Mouse (Mus musculus) liver, embryonic 11.5 days (tissue): ENCODE results near the gene Ngly1. TPM values are rescaled to one million over a fixed set of nuclear protein-coding genes. Genes with fewer than 3 reads are reported as not detected.

Experiments
- ATAC-seq: fragments of 200-750 bp; cut with Nextera tagmentation; replicated peaks from 2 replicates; pipeline ENCODE4 v1.8.0; 2017; ENCODE audit warnings: moderate number of reproducible peaks, mild to moderate bottlenecking, moderate TSS enrichment, moderate library complexity; ENCODE audit not compliant: low FRiP score
- DNase-seq: peaks from one replicate; pipeline ENCODE4 v3.0.0-alpha.2; 2017; ENCODE audit warnings: low spot score
- H3K27ac ChIP-seq: fragments of 300-500 bp; sonication (generic); 2 replicates; pipeline ENCODE4 v1.5.1; 2014; ENCODE audit warnings: mild to moderate bottlenecking, low read depth, low read length, control low read depth
- H3K27me3 ChIP-seq: fragments of 300-500 bp; sonication (generic); replicated peaks from 2 replicates; pipeline ENCODE4 v1.6.1; 2014; ENCODE audit warnings: low read length, mixed read lengths; ENCODE audit not compliant: control insufficient read depth, insufficient read depth
- H3K36me3 ChIP-seq: fragments of 300-500 bp; sonication (generic); 2 replicates; pipeline ENCODE4 v1.6.1; 2014; ENCODE audit warnings: mild to moderate bottlenecking, low read length, moderate library complexity, mixed read lengths; ENCODE audit not compliant: control insufficient read depth, insufficient read depth
- H3K4me1 ChIP-seq: fragments of 300-500 bp; sonication (generic); replicated peaks from 2 replicates; pipeline ENCODE4 v1.6.1; 2014; ENCODE audit warnings: low read length, mixed read lengths; ENCODE audit not compliant: control insufficient read depth, insufficient read depth
- H3K4me2 ChIP-seq: fragments of 300-500 bp; sonication (generic); 2 replicates; pipeline ENCODE4 v1.6.1; 2014; ENCODE audit warnings: mild to moderate bottlenecking, control low read depth, moderate library complexity
- H3K4me3 ChIP-seq: fragments of 300-500 bp; sonication (generic); 2 replicates; pipeline ENCODE4 v1.5.1; 2014; ENCODE audit warnings: low read depth, low read length, control low read depth
- H3K9ac ChIP-seq: fragments of 300-500 bp; sonication (generic); 2 replicates; pipeline ENCODE4 v1.6.1; 2014; ENCODE audit warnings: low read depth, low read length, control low read depth
- H3K9me3 ChIP-seq: fragments of 300-500 bp; sonication (generic); 2 replicates; pipeline ENCODE4 v1.6.1; 2016; ENCODE audit warnings: low read length, inconsistent platforms, mixed read lengths; ENCODE audit not compliant: control insufficient read depth
- WGBS: fragments of 180-500 bp; shearing (Covaris S2); extraction: QIAGEN DNeasy Blood & Tissue Kit; methylation state at CpG from one replicate; pipeline ENCODE4 v1.1.7; 2014; 5-methylcytosine and 5-hydroxymethylcytosine counted together
- polyA plus RNA-seq: library from polyadenylated mRNA; unstranded; fragments of >200 nt; fragmentation: Nextera tagmentation; extraction: Ambion mirVana; gene quantifications from 2 replicates; pipeline ENCODE4 v1.2.1, GENCODE M21; 2014

Ngly1 gene
- polyA plus RNA-seq, 1 experiment from 2014 or later = 25.7 TPM

GRCm38 (mm10) chr14:16233515-16233914 lies 15.6 kb upstream of the Ngly1 start:
- DNase-seq (no peak), ATAC-seq (no peak)
- Histone ChIP-seq H3K4me3 (no peak overlapping the region), H3K9ac (no peak overlapping the region), H3K4me1 (no peaks in the 10 kb centered on the region), H3K27ac (no peak overlapping the region), H3K9me3 (no peaks in the 10 kb centered on the region), H3K4me2 (no peak overlapping the region), H3K36me3 (no peaks in the 10 kb centered on the region), H3K27me3 (no peaks in the 10 kb centered on the region)
- WGBS = 44% methylated on average over 1 of the region's 1 CpGs

GRCm38 (mm10) chr14:16236466-16236865 lies 12.6 kb upstream of the Ngly1 start:
- Histone ChIP-seq H3K4me1 (0 out of 2 replicates have a peak, but pooled peaks cover 3% of the 10 kb centered on the region), H3K9me3 (no peaks in the 10 kb centered on the region), H3K27me3 (no peaks in the 10 kb centered on the region), H3K4me2 (no peak overlapping the region), H3K36me3 (no peaks in the 10 kb centered on the region), H3K9ac (no peak overlapping the region), H3K4me3 (no peak overlapping the region), H3K27ac (no peak overlapping the region)
- 56% methylated on average over 3 of the region's 3 CpGs for WGBS
- ATAC-seq (no peak), DNase-seq (no peak)

DNA sequence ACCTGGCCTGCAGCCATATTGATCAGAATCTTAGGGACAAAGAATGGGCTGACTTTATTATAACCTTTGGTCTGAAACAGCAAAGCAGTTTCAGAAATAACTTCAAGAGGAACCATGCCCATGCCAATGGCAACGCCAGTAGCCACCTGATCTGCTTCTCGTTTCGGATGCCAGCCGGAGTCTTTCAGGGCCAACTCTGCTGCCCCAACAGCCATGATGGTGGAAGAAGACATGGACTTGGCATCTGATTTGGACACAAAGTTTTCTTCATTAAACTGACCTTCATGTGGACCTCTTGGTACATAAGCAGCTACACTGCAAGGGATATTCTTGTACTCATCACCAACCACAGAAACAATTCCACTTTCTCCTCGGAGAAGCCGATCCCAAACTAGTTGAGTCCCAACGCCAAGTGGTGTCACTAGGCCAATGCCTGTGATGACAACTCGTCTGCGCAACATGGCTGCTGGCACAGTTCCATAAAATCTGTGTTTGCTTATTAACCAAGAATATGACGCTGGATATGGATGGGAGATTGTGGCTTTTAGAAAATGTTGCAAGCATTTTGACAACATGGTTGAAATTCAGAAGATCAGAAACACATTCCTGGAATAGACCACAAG lies 6.8 kb upstream of the Ngly1 start:
- 95% methylated on average over 10 of the region's 10 CpGs for WGBS
- Histone ChIP-seq H3K4me3 (peak overlapping the region; percentile 69), H3K36me3 (no peaks in the 10 kb centered on the region), H3K9ac (peak overlapping the region; percentile 82), H3K27me3 (no peaks in the 10 kb centered on the region), H3K9me3 (no peaks in the 10 kb centered on the region), H3K27ac (peak overlapping the region; percentile 91), H3K4me1 (peaks cover 19% of the 10 kb centered on the region), H3K4me2 (peak overlapping the region; percentile 65)
- ATAC-seq (no peak), DNase-seq (no peak)

DNA sequence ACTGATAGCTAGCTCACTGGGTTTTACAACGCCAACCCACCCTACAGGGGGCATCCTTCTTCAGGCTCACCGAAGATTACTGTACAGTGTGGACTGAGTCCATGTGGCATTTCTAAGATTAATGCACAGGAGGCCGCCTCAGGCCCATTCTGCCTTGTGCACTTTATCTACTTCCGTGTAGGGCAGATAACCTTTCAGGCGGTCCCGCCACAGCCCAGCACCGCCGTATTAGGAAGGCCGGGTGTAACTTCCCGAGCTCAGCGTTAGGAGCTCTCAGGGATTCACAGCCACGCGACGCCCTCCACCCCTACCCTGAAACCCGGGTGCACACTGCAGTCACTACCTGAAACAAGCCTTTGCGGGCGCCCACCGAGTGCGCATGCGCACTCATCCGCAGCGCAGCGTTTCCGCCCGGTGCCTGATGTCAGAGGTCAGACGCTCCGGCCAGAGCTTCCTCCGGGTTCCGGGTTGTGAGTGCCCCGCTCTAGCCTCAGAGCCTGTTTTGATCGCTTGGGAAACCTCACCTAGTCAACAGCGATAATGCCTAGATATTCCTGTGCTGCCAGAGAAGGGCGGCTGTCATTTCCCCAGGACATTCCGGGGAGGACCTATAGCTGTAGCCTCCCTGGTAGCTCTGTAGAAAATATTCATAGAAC lies 6.0 kb upstream of the Ngly1 start:
- no peaks in the 10 kb centered on the region for H3K36me3 ChIP-seq
- H3K27me3 ChIP-seq = no peaks in the 10 kb centered on the region
- WGBS = under 1% methylated on average over 34 of the region's 34 CpGs
- peaks cover 19% of the 10 kb centered on the region for H3K4me1 ChIP-seq
- H3K9ac ChIP-seq = peak overlapping the region; percentile 82
- DNase-seq = peak; percentile 91
- peak overlapping the region; percentile 69 for H3K4me3 ChIP-seq
- peak overlapping the region; percentile 65 for H3K4me2 ChIP-seq
- ATAC-seq = peak; percentile 90
- peak overlapping the region; percentile 91 for H3K27ac ChIP-seq
- no peaks in the 10 kb centered on the region for H3K9me3 ChIP-seq

DNA sequence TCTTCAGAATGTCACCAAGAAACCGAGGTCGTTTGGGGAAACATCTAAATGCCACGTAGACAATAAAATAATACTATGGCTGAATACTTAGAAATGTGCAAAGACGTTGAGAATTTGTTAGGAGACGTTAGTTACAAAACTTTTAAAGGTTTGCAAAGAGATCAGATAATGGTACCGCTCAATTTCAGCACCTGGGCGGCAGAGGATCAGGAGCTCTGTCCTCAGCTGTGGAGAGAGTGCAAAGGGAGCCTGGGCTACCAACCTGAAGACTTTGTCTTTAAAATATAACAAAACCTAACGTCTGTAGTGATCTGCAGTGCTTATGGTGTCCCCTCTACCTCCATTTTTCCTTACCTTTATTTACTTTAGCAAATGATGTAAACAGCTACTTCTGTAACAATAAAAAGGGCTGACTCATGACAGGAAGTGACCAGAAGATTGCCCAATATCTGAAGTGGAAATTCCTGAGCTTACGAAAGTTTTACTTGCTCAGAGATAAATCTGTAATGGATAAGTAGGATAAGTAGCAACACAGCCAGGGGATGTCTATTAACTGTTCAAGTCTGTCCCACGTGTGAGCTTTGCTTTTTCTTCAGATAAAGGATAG lies 5.4 kb upstream of the Ngly1 start:
- no peak for DNase-seq

DNA sequence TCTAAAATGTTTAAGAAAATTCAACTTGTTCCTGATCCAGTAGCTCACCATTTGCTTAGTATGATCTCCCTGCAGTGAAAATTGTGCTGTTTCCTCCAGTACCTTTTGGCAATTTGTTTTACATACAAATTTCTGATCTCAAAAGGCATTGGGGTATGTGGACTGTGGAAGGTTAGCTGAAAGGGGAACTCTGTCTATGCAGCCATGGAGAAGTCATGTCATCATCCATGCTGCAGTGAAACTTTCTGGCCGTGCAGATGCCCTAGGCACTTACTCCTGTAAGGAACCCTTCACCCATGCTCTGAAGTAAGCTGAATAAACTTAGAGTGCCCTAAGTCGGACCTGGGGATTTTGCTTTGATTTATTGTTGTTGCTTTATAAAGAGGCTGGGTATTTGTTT lies 4.7 kb upstream of the Ngly1 start:
- Histone ChIP-seq H3K4me2 (peak overlapping the region; percentile 65), H3K4me3 (peak overlapping the region; percentile 69; the same call in 1 of the 2 replicates), H3K9me3 (no peaks in the 10 kb centered on the region), H3K27me3 (no peaks in the 10 kb centered on the region), H3K27ac (peak overlapping the region; percentile 91), H3K4me1 (peaks cover 24% of the 10 kb centered on the region), H3K36me3 (no peaks in the 10 kb centered on the region), H3K9ac (no peak overlapping the region; the same call in 1 of the 2 replicates)
- ATAC-seq (no peak), DNase-seq (no peak)
- 54% methylated on average over 2 of the region's 2 CpGs for WGBS

More for the DNA sequence above, 5.4 kb upstream of the Ngly1 start:
- H3K9ac ChIP-seq = peak overlapping the region; percentile 82
- H3K9me3 ChIP-seq = no peaks in the 10 kb centered on the region
- H3K4me1 ChIP-seq = peaks cover 24% of the 10 kb centered on the region
- peak overlapping the region; percentile 69 for H3K4me3 ChIP-seq
- no peaks in the 10 kb centered on the region for H3K36me3 ChIP-seq
- WGBS = 4% methylated on average over 10 of the region's 10 CpGs
- no peak; the same call in 1 of the 2 replicates for ATAC-seq
- H3K27ac ChIP-seq = peak overlapping the region; percentile 91
- peak overlapping the region; percentile 65 for H3K4me2 ChIP-seq
- H3K27me3 ChIP-seq = no peaks in the 10 kb centered on the region

GRCm38 (mm10) chr14:16245127-16245526 lies 4.0 kb upstream of the Ngly1 start:
- H3K9me3 ChIP-seq = no peaks in the 10 kb centered on the region
- no peaks in the 10 kb centered on the region for H3K36me3 ChIP-seq
- H3K27me3 ChIP-seq = no peaks in the 10 kb centered on the region
- no peak; the same call in 1 of the 2 replicates for ATAC-seq
- peak overlapping the region; percentile 52; the same call in 1 of the 2 replicates for H3K27ac ChIP-seq
- H3K4me1 ChIP-seq = peaks cover 24% of the 10 kb centered on the region
- DNase-seq = no peak
- peak overlapping the region; percentile 38 for H3K4me2 ChIP-seq
- no peak overlapping the region for H3K4me3 ChIP-seq
- WGBS = 39% methylated on average over 1 of the region's 1 CpGs
- no peak overlapping the region for H3K9ac ChIP-seq

DNA sequence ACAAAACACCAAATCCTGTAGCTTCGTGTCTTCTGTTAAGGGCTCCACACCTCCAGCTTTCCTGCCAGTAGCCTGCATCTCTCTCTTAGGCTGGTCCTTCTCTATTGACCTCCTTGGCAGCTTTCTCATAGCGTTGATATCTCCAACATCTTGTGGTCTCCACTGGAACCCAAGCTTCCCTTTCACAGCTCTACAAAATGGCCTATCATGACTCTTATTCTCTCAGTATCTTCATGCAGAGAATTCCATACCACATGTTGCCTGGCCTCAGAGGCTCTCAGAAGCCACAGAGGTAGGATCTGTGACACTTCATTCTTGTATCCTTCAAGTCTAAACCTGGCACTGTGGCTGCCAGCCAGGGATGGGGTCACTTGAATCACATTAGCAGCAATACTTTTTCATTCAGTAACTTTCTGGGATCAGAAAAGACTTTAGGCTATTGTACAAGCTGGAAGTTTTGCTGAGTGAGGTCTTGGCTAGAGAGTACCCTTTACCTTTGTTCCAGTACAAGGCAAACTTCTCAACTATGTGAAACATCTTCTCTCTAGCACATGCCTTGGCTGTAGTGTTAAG lies 2.7 kb upstream of the Ngly1 start:
- peaks cover 29% of the 10 kb centered on the region for H3K4me1 ChIP-seq
- H3K9me3 ChIP-seq = no peaks in the 10 kb centered on the region
- H3K4me3 ChIP-seq = no peak overlapping the region
- no peak overlapping the region for H3K9ac ChIP-seq
- DNase-seq (no peak), ATAC-seq (no peak)
- no peaks in the 10 kb centered on the region for H3K36me3 ChIP-seq
- 69% methylated on average over 2 of the region's 2 CpGs for WGBS
- H3K27me3 ChIP-seq = no peaks in the 10 kb centered on the region
- no peak overlapping the region for H3K4me2 ChIP-seq
- H3K27ac ChIP-seq = no peak overlapping the region
